Mouse (Mus musculus): ENCODE measurements around the gene 4930595D18Rik.

DNA sequence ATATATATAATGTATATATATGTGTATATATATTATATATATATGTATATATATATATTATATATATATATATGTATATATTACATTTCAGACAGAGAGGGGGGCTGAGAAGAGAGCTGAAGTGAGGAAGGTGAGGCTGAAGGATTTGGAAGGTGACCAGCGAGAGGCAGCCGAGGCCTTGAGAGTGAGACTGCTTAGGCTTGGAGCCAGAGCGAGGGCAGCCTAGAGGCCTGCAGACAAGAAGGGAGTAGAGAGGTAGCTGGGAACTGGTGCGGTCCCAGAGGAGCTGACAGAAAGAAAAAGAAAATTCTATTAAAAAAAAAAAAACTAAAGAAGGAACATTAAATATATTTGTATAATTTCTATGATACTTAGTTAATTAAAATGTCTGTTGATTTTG is 15.4 kb downstream of the 4930595D18Rik start:
- TF ChIP-seq GATA1 (IDR thresholded peaks at IDR 0.05; ENCODE audit: borderline replicate concordance, low read length): no peak
- no peak for TF ChIP-seq FLI1 (IDR thresholded peaks at IDR 0.05; ENCODE audit: low read length)

Measured in megakaryocyte, embryonic 14.5 days (primary cell).